Mouse (Mus musculus): Measurements from ENCODE around the gene Atp1b1.

Atp1b1 gene

DNA sequence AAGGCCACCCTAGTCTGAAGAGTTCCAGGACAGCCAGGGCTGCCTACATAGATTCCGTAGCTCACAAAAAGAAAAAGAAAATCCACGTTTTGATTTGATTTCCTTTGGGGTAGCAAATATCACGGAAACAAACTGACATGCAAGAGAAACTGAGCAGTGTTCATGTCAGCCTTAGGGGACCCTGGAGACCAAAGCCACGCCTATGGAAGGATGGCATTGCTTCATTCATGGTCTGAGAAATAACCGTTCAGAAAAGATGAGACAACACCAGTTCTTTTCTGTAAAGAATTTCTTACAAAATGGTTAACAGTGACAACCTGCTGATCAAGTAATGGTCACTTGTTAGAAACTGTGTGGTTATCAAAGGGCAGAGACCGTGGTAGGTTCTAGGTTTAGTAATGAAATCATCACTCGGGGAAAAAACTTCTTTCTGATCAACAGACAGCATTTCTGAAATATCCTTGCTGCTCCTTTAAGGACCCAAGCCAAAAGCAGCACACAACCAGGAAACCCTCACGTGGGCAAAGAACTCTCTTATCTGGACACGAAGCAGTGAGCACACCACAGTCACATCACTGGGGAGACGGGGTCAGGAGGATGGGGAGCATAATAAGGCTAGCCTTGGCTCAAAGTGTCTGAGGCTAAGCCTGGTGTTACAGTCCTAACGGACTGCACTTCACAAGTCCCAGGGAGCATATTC lies 17.3 kb downstream of the Atp1b1 start:
- DNase-seq (ENCODE audit: low read depth, low spot score) = no peak

GRCm38 (mm10) chr1:164440230-164440629 lies 17.9 kb downstream of the Atp1b1 start:
- no peak for DNase-seq (ENCODE audit: low read depth, low spot score)

DNA sequence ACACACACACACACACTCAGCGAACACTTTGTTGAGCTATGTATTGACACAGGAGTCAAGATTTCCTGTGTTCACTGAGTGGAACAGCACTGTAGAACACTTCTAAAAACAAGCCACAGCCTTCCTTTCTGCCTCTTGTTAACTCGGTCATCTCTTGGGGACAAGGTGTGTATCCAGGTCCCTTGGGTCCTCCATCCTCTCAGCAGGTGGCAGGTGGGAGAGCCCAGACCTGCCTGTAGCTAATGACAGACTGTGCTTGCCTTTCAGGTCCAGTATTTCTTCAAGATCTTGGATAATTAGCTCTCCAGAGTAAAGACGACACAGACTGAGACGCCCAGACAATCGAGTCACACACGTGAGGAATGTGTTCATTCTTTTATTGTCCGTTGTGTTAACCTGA lies 21.4 kb downstream of the Atp1b1 start:
- no peak for DNase-seq (ENCODE audit: low read depth, low spot score)

DNA sequence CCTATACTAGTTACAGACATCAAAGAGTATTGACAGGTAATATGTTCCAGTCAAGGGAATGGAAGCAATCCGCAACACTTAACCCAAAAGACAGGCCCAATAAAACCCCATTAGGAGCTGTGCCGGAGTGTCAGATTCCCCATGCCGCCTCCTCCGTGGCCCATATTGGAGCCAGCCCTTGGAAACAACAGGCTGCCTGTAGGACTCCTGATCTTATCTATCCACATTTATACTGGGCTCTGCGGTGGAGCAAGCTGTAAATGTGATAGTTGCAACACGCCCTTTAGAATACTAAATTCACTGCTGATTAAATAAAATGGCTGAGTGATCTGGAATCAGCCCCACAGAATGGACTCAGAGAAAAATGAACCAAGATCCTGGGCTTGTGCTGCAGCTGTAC lies 24.1 kb downstream of the Atp1b1 start:
- DNase-seq (ENCODE audit: low read depth, low spot score) = no peak

- no peak for DNase-seq (ENCODE audit: low read depth, low spot score)
Measured at GRCm38 (mm10) chr1:164432649-164433048, 25.5 kb downstream of the Atp1b1 start.

GRCm38 (mm10) chr1:164428644-164429043 lies 29.5 kb downstream of the Atp1b1 start:
- no peak for DNase-seq (ENCODE audit: low read depth, low spot score)

- DNase-seq (ENCODE audit: low read depth, low spot score) = no peak
Measured at GRCm38 (mm10) chr1:164427777-164428176, 30.4 kb downstream of the Atp1b1 start.

DNA sequence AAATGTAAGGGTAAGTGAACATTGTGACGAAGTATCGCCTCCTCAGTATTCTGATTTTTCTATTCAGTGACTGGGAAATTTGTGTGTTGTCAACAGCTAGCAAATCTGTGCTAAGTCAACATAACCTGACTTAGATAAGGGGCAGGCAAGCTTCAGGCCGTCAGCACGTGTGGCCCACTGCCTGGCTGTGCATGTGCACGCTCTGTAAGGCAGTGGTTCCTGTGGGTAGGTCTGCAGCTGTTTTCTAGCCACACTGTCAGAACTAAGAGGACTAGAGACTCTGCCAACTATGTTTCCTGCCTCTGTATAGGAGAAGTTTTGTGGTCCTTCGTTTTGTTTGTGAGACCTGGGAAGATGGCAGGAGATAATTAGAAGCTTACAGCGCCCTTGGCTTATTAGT lies 31.9 kb downstream of the Atp1b1 start:
- DNase-seq (ENCODE audit: low read depth, low spot score) = no peak

DNA sequence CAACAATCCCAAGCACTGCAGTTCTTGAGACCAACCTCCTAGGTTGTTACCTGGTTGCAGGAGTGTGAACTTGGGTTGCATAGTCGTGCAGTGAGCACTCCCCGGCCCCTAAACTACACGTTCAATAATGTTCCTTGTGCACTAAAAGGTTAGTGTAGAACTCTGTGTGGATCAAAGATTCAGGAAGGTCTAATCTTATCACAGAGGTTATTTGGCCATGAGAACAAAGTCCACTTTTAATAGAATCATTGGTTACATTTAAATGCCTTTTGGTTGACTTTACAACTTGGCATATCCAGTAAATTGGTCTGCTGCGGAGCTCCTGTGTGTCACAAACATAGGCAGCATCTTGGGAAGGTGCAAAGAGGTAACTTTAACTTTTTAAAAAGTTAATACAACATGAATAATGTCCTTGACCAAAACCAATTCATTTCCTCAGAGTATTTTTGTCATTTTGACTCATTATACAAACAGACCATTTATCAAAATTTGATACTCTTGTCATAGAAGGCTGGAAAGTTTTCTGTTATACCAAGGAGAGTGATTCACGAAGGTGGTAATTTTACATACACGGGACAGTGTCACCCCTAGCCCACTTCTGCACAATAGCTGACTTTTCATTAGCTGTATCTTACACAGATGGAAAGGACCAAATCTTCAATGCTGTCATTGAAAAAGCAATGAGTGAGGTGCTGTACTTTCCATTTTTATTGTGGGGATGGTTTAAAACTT lies 37.4 kb downstream of the Atp1b1 start:
- peak; percentile 57 for DNase-seq (ENCODE audit: low read depth, low spot score)

GRCm38 (mm10) chr1:164419401-164419800 lies 38.8 kb downstream of the Atp1b1 start:
- DNase-seq (ENCODE audit: low read depth, low spot score) = peak; percentile 83

- DNase-seq (ENCODE audit: low read depth, low spot score) = no peak
Measured at GRCm38 (mm10) chr1:164418320-164418719, 39.8 kb downstream of the Atp1b1 start.

- peak; percentile 53 for DNase-seq (ENCODE audit: low read depth, low spot score)
Measured at GRCm38 (mm10) chr1:164417604-164418003, 40.6 kb downstream of the Atp1b1 start.

- DNase-seq (ENCODE audit: low read depth, low spot score) = no peak
Measured at GRCm38 (mm10) chr1:164416692-164417394, 41.3 kb downstream of the Atp1b1 start.

GRCm38 (mm10) chr1:164415347-164415751 lies 42.8 kb downstream of the Atp1b1 start:
- DNase-seq (ENCODE audit: low read depth, low spot score) = no peak

GRCm38 (mm10) chr1:164413608-164414007 lies 44.5 kb downstream of the Atp1b1 start:
- no peak for DNase-seq (ENCODE audit: low read depth, low spot score)

- DNase-seq (ENCODE audit: low read depth, low spot score) = no peak
Measured at GRCm38 (mm10) chr1:164412906-164413305, 45.2 kb downstream of the Atp1b1 start.

DNA sequence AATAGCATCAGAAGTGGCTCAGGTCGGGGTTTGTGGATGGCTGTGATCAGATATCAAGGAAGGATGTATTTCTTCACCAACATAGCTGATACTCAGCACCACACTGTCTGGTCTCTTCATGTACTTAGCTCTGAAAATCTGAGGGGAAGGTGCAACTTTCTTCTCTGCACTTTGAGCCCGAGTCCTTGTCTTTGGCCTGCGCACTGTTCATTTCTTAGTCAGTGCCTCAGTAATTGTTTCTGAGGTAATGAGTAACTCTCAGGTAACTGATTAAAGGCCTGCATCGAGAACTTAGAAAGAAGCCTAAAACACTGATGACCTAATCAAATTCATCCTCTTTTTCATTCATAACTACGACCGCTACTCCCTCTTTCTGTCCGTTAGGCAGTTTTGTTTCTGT lies 46.8 kb downstream of the Atp1b1 start:
- no peak for DNase-seq (ENCODE audit: low read depth, low spot score)

GRCm38 (mm10) chr1:164408655-164409054 lies 49.5 kb downstream of the Atp1b1 start:
- DNase-seq (ENCODE audit: low read depth, low spot score) = no peak

DNA sequence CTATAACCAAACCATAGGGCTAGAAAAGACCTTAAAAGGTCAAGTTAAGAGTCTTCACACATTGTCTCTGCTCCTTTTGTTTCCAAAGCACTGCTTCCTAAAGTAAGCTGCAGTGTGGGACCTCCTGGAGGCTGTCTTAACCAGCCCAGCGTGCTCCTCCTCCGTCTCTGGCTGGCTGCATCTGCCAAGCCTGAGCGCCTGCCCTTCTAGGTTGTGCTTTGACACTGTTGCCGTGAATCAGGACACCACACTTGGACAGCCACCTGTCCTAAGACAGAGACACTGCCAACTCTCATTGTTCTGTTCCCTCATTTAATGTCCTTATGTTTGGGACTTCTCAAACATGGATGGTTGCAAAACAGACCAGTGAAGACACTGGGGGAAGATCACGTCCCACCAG lies 51.6 kb downstream of the Atp1b1 start:
- DNase-seq (ENCODE audit: low read depth, low spot score) = no peak

GRCm38 (mm10) chr1:164405385-164405802 lies 52.8 kb downstream of the Atp1b1 start:
- no peak for DNase-seq (ENCODE audit: low read depth, low spot score)

DNA sequence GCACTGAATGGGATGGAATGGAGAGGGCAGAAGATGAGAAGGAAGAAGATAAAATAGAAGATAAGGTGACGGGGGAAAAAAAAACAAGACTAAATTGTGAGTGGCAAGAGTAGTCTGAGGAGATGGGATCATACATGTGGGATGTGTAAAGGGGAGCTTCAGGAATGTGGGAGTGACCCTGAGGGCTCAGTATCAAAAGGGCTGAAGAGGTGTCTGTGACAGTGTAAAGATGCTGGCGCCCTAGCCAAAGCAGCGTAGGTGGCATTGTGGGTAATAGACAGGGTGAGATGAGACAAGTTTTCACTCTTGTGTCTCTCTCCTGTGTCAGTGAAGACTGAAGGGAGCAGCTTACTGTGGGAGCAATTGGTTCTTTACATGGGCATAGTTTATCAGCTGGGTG lies 58.6 kb downstream of the Atp1b1 start:
- no peak for DNase-seq (ENCODE audit: low read depth, low spot score)

DNA sequence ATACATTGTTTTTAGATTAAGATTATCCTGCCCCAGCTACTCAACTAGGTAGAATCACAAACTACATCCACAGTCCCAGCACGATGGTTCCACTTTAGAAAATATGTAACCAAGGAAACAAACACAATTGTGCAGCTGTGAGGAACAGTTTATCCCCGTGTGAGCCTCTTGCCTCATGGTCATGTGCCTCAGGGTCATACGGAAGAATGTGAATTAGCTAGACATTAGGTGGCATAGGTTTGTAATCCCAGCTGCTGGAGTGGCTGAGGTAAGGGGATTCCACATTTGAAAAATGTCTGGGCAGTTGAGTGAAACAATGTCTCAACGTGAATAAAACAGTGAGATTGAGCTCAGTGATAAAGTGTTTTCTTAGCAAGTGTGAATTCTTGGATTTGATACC lies 60.5 kb downstream of the Atp1b1 start:
- DNase-seq (ENCODE audit: low read depth, low spot score) = no peak

Data from 3T3-L1 (cell line).